Mouse (Mus musculus) ES-Bruce4 (cell line): Measurements from ENCODE around the gene Ikzf1.

Experiments
- CTCF ChIP-seq: IDR thresholded peaks from one replicate; pipeline ENCODE4 v1.8.1; 2011; ENCODE audit warnings: low read depth, low read length
- EP300 ChIP-seq: IDR thresholded peaks from 2 replicates; pipeline ENCODE4 v1.6.1; 2011; ENCODE audit warnings: low read depth, low read length; ENCODE audit not compliant: insufficient read depth

- TF ChIP-seq EP300: no peak
- no peak for TF ChIP-seq CTCF
Measured at GRCm38 (mm10) chr11:11657634-11658033, 27.2 kb upstream of the Ikzf1 start.
